Mouse (Mus musculus): ENCODE data around the gene Rev1. TPM values are rescaled to one million over a fixed set of nuclear protein-coding genes. Genes with fewer than 3 reads are reported as not detected.

Rev1 gene
- polyA plus RNA-seq, 1 experiment from 2014 or later = 35.8 TPM

- Histone ChIP-seq H3K9me3 (ENCODE audit: control insufficient read depth, low read length) (no peaks in the 10 kb centered on the region), H3K4me2 (ENCODE audit: low read length) (no peak overlapping the region), H3K4me3 (replicated peaks; ENCODE audit: low read depth, low read length) (no peak overlapping the region), H3K36me3 (ENCODE audit: control insufficient read depth, insufficient read depth, low read length) (no peaks in the 10 kb centered on the region), H3K9ac (replicated peaks; ENCODE audit: low read length) (no peak overlapping the region), H3K27me3 (ENCODE audit: control insufficient read depth, insufficient read depth, low read length) (no peaks in the 10 kb centered on the region), H3K4me1 (ENCODE audit: control insufficient read depth, insufficient read depth, low read length) (no peaks in the 10 kb centered on the region), H3K27ac (replicated peaks; ENCODE audit: low read depth, low read length) (no peak overlapping the region)
- DNase-seq (no peak), ATAC-seq (ENCODE audit: low FRiP score, low TSS enrichment) (no peak)
- WGBS = 95% methylated on average over 3 of the region's 3 CpGs
These were observed 117.5 kb downstream of the Rev1 start for GRCm38 (mm10) chr1:38012104-38012503.

GRCm38 (mm10) chr1:38011647-38012046, 118.0 kb downstream of the Rev1 start:
- DNase-seq = no peak
- H3K9me3 ChIP-seq (ENCODE audit: control insufficient read depth, low read length) = no peaks in the 10 kb centered on the region
- no peak overlapping the region for H3K27ac ChIP-seq (replicated peaks; ENCODE audit: low read depth, low read length)
- no peak for ATAC-seq (ENCODE audit: low FRiP score, low TSS enrichment)
- no peaks in the 10 kb centered on the region for H3K36me3 ChIP-seq (ENCODE audit: control insufficient read depth, insufficient read depth, low read length)
- no peaks in the 10 kb centered on the region for H3K4me1 ChIP-seq (ENCODE audit: control insufficient read depth, insufficient read depth, low read length)
- WGBS = 85% methylated on average over 6 of the region's 6 CpGs
- H3K9ac ChIP-seq (replicated peaks; ENCODE audit: low read length) = no peak overlapping the region
- no peak overlapping the region for H3K4me2 ChIP-seq (ENCODE audit: low read length)
- no peaks in the 10 kb centered on the region for H3K27me3 ChIP-seq (ENCODE audit: control insufficient read depth, insufficient read depth, low read length)
- no peak overlapping the region for H3K4me3 ChIP-seq (replicated peaks; ENCODE audit: low read depth, low read length)

GRCm38 (mm10) chr1:38006741-38007140, 122.9 kb downstream of the Rev1 start:
- DNase-seq = no peak
- no peak for ATAC-seq (ENCODE audit: low FRiP score, low TSS enrichment)
- H3K4me1 ChIP-seq (ENCODE audit: control insufficient read depth, insufficient read depth, low read length) = no peaks in the 10 kb centered on the region

GRCm38 (mm10) chr1:38003046-38003445, 126.6 kb downstream of the Rev1 start:
- 92% methylated on average over 3 of the region's 3 CpGs for WGBS

More at GRCm38 (mm10) chr1:38006741-38007140, 122.9 kb downstream of the Rev1 start:
- WGBS = 77% methylated on average over 3 of the region's 3 CpGs
- no peak overlapping the region for H3K27ac ChIP-seq (replicated peaks; ENCODE audit: low read depth, low read length)
- no peak overlapping the region for H3K4me2 ChIP-seq (ENCODE audit: low read length)
- no peaks in the 10 kb centered on the region for H3K36me3 ChIP-seq (ENCODE audit: control insufficient read depth, insufficient read depth, low read length)
- H3K27me3 ChIP-seq (ENCODE audit: control insufficient read depth, insufficient read depth, low read length) = no peaks in the 10 kb centered on the region
- H3K9ac ChIP-seq (replicated peaks; ENCODE audit: low read length) = no peak overlapping the region
- no peaks in the 10 kb centered on the region for H3K9me3 ChIP-seq (ENCODE audit: control insufficient read depth, low read length)
- H3K4me3 ChIP-seq (replicated peaks; ENCODE audit: low read depth, low read length) = no peak overlapping the region

More at GRCm38 (mm10) chr1:38003046-38003445, 126.6 kb downstream of the Rev1 start:
- Histone ChIP-seq H3K9ac (replicated peaks; ENCODE audit: low read length) (no peak overlapping the region), H3K4me3 (replicated peaks; ENCODE audit: low read depth, low read length) (no peak overlapping the region), H3K36me3 (ENCODE audit: control insufficient read depth, insufficient read depth, low read length) (no peaks in the 10 kb centered on the region), H3K27me3 (ENCODE audit: control insufficient read depth, insufficient read depth, low read length) (no peaks in the 10 kb centered on the region), H3K9me3 (ENCODE audit: control insufficient read depth, low read length) (no peaks in the 10 kb centered on the region), H3K4me1 (ENCODE audit: control insufficient read depth, insufficient read depth, low read length) (peaks cover 11% of the 10 kb centered on the region), H3K4me2 (ENCODE audit: low read length) (no peak overlapping the region), H3K27ac (replicated peaks; ENCODE audit: low read depth, low read length) (no peak overlapping the region)
- no peak for DNase-seq
- no peak for ATAC-seq (ENCODE audit: low FRiP score, low TSS enrichment)

Other genes starting within 250 kb of the Rev1 start
- gene Mitd1, start 239.4 kb downstream of the Rev1 start, polyA plus RNA-seq (2014; fragmentation: Nextera tagmentation; extraction: Ambion mirVana) = 13.7 and 14.7 TPM in 2 replicates
- gene Mrpl30, start 239.3 kb downstream of the Rev1 start, polyA plus RNA-seq (2014; fragmentation: Nextera tagmentation; extraction: Ambion mirVana) = 275 and 310 TPM in 2 replicates
- not detected in 2 replicates for gene Lyg2, start 213.3 kb downstream of the Rev1 start, polyA plus RNA-seq (2014; fragmentation: Nextera tagmentation; extraction: Ambion mirVana)
- not detected in 2 replicates for gene Lyg1, start 172.0 kb downstream of the Rev1 start, polyA plus RNA-seq (2014; fragmentation: Nextera tagmentation; extraction: Ambion mirVana)
- 137 and 153 TPM in 2 replicates for gene Txndc9, start 131.9 kb downstream of the Rev1 start, polyA plus RNA-seq (2014; fragmentation: Nextera tagmentation; extraction: Ambion mirVana)
- gene Eif5b, start 131.8 kb downstream of the Rev1 start, polyA plus RNA-seq (2014; fragmentation: Nextera tagmentation; extraction: Ambion mirVana) = 20.7 and 23.9 TPM in 2 replicates